Mouse (Mus musculus) liver, postnatal 0 days (tissue): ENCODE data around the gene Bid.
A peak's percentile ranks its signal among the peaks of the same experiment; 100 is the strongest.

ENCODE experiments used
- CTCF ChIP-seq: sonication (generic); IDR thresholded peaks from 2 replicates; pipeline ENCODE4 v1.5.1; 2016; ENCODE audit warnings: antibody characterized with exemption, low read depth
- EP300 ChIP-seq: IDR thresholded peaks from 2 replicates; pipeline ENCODE4 v1.6.1; 2016; ENCODE audit warnings: antibody characterized with exemption, low read depth, mild to moderate bottlenecking

DNA sequence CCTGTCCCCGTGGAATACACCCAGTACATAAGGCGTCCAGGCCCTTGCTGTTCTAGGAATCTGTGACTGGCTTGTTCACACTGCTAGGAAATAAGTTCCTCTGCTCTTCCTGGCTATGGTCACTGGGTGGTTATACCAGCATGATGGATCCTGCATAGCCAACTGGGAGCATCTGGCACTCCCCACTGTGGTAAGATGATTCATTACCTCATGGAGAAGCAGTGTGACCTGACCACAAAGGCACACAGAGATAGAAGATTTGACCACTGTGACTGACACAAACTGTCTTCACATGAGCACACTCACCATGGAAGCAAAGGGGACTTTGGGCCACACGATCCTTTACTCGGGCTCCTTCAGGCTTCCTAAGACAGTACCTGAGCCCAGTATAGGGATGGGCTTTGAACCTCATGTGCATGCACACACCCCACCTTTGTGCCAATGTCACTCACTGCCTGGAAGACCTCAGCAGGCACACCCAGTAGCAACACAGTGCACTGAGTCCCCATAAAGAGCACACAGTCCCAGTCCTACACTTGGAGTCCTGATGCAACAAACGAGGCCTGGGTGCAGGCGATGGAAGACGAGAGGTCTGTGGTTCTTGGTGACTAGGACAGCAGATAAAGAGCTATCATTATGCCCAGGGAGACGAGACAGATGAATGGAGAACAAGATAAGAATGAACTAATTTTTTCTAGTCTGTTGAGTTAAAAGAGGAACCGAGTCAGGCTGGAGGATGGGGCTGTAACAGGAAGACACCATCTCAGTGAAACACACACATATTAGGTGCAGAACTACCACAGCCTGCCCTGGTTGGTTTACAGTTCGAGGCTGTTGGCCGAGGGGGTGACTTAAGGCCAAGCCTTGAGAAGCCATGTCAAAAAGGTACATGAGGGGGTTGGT lies 39.9 kb upstream of the Bid start:
- no peak for TF ChIP-seq CTCF
- peak; percentile 96 for TF ChIP-seq EP300
